Mouse (Mus musculus) cortical plate, adult 2 months (tissue): ENCODE data around the gene Gm19426. TPM values are rescaled to one million over a fixed set of nuclear protein-coding genes. Genes with fewer than 3 reads are reported as not detected.

ENCODE experiments used
- H3K27ac ChIP-seq: fragments of 200-500 bp; 2 replicates; pipeline ENCODE4 v1.5.1; 2012; ENCODE audit warnings: low read length, control low read depth, inconsistent platforms; ENCODE audit not compliant: insufficient read depth
- H3K4me1 ChIP-seq: fragments of 200-500 bp; 2 replicates; pipeline ENCODE4 v1.6.1; 2011; ENCODE audit warnings: low read length; ENCODE audit not compliant: control insufficient read depth, insufficient read depth
- H3K4me3 ChIP-seq: fragments of 200-500 bp; 2 replicates; pipeline ENCODE4 v1.5.1; 2011; ENCODE audit warnings: mild to moderate bottlenecking, low read length, control low read depth; ENCODE audit not compliant: insufficient read depth
- CTCF ChIP-seq: fragments of 200-500 bp; IDR thresholded peaks from 2 replicates; pipeline ENCODE4 v1.5.1; 2011; ENCODE audit warnings: mild to moderate bottlenecking, control low read depth, low read length; ENCODE audit not compliant: insufficient read depth; ENCODE audit errors: extremely low read depth
- POLR2A ChIP-seq: fragments of 200-500 bp; IDR thresholded peaks from 2 replicates; pipeline ENCODE4 v1.6.1; 2011; ENCODE audit warnings: mild to moderate bottlenecking, low read length, control low read depth; ENCODE audit not compliant: insufficient read depth; ENCODE audit errors: extremely low read depth
- polyA plus RNA-seq: library from polyadenylated mRNA; depleted of rRNA; stranded (reverse); fragments of >200 nt; gene quantifications from 2 replicates; pipeline ENCODE4 v1.2.3, GENCODE M21; 2012; rRNA removed

Gm19426 gene
- 1.4 and 2.0 TPM in 2 replicates for polyA plus RNA-seq

DNA sequence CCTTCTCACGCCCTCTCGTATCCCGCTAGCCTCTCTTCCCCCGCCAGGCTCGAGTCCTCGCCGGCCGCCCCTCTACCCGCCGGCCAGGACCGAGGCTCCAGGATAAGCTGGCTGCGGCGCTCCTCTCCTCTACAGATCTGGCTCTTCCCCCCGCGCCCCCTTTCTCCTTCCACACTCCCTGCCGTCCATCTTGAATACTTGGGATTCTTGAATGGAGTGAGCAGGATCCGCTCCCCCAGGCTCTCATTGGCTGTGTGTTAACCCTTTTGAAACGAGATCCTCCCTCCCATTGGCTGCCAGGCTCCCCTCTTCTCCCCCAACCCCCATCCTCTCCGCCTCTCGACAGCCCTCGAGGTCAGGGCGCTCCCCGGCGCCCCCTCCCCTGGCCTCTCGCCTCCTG, at the start of gene Gm19426:
Gm19426 (minus strand) TSS at position 95 of the 400 bp plus-strand sequence.
- no peak for TF ChIP-seq CTCF
- no peak for TF ChIP-seq POLR2A
- peaks cover 2% of the 10 kb centered on the region; the same call in 1 of the 2 replicates for H3K4me1 ChIP-seq
- peak within 1 kb of the TSS; percentile 51 for H3K4me3 ChIP-seq
- H3K27ac ChIP-seq, result peak within 1 kb of the TSS; percentile 4; the same call in 1 of the 2 replicates

DNA sequence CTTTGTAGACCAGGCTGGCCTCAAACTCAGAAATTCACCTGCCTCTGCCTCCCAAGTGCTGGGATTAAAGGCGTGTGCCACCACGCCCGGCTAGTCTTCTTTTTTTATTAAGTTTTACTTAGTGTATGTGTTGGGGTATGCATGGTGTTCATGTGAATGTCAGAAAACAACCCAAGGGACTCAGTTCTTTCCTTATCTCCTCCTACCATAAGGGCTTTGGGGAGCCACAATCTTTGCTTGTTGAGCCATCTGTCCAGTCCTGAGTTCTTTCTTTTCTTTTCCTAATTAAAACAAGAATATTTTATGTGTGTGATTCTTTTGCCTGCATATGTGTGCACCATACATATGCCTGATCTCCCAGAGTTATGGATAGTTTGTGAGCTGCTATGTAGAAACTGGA, 49.7 kb upstream of the Gm19426 start:
- Histone ChIP-seq H3K27ac (no peak overlapping the region), H3K4me1 (no peaks in the 10 kb centered on the region), H3K4me3 (no peak overlapping the region)
- no peak for TF ChIP-seq POLR2A
- no peak for TF ChIP-seq CTCF

- Histone ChIP-seq H3K4me3 (no peak overlapping the region), H3K4me1 (no peaks in the 10 kb centered on the region), H3K27ac (no peak overlapping the region)
- no peak for TF ChIP-seq POLR2A
- no peak for TF ChIP-seq CTCF
Observed at GRCm38 (mm10) chr2:84792516-84792915, 49.1 kb upstream of the Gm19426 start.

DNA sequence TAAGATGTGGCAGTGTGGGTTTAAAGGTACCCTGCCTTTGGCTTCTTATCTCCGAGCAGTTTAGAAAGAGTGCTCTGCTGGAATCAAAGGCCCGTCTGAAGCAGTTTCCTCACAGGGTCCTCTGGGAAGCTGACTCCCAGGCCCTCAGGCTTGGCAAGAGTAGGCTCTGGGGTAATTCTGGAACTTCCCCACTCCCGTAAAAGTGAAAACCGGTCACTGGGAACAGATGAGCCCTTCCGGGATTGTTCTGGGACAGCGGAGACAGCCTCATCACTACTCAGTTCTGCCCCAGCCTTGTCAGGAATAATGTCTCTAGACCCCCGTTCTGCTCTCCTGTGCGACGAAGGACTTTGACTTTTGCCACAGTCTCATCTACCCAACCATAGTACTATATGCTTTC, 47.0 kb upstream of the Gm19426 start:
- TF ChIP-seq CTCF, result no peak
- no peak for TF ChIP-seq POLR2A
- no peak overlapping the region for H3K27ac ChIP-seq
- no peak overlapping the region for H3K4me3 ChIP-seq
- H3K4me1 ChIP-seq, result no peaks in the 10 kb centered on the region

DNA sequence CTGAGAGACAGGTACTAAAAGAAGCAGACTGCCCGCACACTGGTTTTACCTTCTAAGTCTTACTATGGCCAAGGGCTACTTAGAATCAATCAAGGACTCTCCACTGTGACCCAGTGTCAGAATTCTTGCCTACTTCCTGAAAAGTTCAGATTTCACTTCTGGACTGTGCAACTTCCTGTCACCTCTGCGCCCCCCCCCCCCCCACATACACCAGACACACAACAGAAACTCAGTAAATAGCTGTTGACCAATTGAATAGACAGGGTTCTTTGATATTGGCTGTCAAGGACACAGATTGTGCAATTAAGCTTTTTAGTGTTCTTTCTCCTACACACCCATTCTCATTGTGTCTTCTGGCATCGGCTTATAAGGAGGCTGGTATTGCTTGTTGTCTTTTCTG, 44.9 kb upstream of the Gm19426 start:
- H3K4me1 ChIP-seq, result no peaks in the 10 kb centered on the region
- no peak for TF ChIP-seq CTCF
- TF ChIP-seq POLR2A, result no peak
- no peak overlapping the region for H3K27ac ChIP-seq
- H3K4me3 ChIP-seq, result no peak overlapping the region

GRCm38 (mm10) chr2:84783840-84784566, 40.5 kb upstream of the Gm19426 start:
- Histone ChIP-seq H3K4me3 (no peak overlapping the region), H3K27ac (no peak overlapping the region), H3K4me1 (no peaks in the 10 kb centered on the region)
- TF ChIP-seq POLR2A (no peak), CTCF (no peak)

DNA sequence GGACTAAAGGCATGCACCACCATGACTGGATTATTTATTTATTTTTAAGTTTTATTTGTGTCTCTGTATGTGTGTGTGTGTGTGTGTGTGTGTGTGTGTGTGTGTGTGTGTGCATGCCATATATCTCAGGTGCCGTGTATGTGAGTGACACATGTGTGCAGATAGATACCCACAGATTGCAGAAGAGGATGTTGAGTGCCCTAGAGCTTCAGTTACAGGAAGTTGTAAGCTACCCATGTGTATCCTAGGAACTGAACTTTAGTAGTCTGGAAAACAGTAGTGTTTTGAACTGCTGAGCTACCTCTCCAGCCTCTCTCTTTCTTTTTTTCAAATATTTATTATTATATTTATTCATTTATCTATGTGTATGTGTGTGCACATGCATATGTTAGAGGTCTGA, 39.9 kb upstream of the Gm19426 start:
- TF ChIP-seq POLR2A (no peak), CTCF (no peak)
- Histone ChIP-seq H3K4me1 (no peaks in the 10 kb centered on the region), H3K4me3 (no peak overlapping the region), H3K27ac (no peak overlapping the region)

- H3K4me3 ChIP-seq, result no peak overlapping the region
- TF ChIP-seq POLR2A, result no peak
- no peak for TF ChIP-seq CTCF
Observed at GRCm38 (mm10) chr2:84779210-84779609, 35.8 kb upstream of the Gm19426 start.

DNA sequence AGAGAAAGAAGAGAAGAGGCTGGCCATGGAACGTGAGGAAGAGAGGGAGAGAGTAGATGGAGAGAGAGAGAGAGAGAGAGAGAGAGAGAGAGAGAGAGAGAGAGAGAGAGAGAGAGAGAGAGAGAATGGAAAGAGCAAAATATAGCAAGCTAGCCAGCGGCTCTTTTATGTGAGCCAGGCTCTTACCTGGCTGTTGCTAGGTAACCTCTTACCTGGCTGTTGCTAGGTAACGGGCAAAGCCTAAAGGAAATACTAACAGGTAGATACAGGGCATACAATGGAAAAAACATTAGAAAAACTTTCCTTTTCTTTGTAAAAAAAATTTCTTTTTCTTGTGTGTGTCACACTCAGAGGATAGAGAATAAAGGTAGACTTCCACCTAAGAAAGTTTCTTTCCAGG, 34.3 kb upstream of the Gm19426 start:
- no peak overlapping the region for H3K4me3 ChIP-seq
- H3K4me1 ChIP-seq, result no peaks in the 10 kb centered on the region
- TF ChIP-seq CTCF (no peak), POLR2A (no peak)
- H3K27ac ChIP-seq, result no peak overlapping the region

More at GRCm38 (mm10) chr2:84779210-84779609, 35.8 kb upstream of the Gm19426 start:
- H3K4me1 ChIP-seq, result no peaks in the 10 kb centered on the region
- no peak overlapping the region for H3K27ac ChIP-seq

DNA sequence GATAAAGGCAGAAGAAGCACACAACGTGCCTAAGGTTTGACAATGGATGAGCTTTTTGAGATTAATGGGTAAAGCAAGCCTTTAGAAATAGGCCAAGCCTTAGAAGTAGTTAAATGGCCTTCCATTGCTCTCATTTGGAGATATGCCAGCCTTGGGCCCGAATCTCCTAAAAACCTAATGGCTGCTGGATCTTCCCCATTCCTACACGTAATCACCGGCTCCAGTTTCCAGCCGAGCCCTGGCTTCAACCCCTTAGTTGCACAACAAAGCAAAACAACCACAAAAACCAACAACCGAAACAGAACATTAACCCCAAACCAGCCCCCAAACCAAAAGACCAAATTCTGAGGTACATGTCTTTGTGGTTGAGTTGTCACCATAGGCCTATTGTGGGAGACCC, 32.2 kb upstream of the Gm19426 start:
- H3K4me3 ChIP-seq, result no peak overlapping the region
- H3K27ac ChIP-seq, result no peak overlapping the region
- H3K4me1 ChIP-seq, result no peaks in the 10 kb centered on the region
- no peak for TF ChIP-seq CTCF
- TF ChIP-seq POLR2A, result no peak
